Mouse (Mus musculus) lung, postnatal 36 days (tissue): ENCODE data around the gene Cntnap1.

Experiments
- DNase-seq: peaks from one replicate; pipeline ENCODE4 v3.0.0; 2022; ENCODE audit warnings: mixed read lengths

The Cntnap1 gene

DNA sequence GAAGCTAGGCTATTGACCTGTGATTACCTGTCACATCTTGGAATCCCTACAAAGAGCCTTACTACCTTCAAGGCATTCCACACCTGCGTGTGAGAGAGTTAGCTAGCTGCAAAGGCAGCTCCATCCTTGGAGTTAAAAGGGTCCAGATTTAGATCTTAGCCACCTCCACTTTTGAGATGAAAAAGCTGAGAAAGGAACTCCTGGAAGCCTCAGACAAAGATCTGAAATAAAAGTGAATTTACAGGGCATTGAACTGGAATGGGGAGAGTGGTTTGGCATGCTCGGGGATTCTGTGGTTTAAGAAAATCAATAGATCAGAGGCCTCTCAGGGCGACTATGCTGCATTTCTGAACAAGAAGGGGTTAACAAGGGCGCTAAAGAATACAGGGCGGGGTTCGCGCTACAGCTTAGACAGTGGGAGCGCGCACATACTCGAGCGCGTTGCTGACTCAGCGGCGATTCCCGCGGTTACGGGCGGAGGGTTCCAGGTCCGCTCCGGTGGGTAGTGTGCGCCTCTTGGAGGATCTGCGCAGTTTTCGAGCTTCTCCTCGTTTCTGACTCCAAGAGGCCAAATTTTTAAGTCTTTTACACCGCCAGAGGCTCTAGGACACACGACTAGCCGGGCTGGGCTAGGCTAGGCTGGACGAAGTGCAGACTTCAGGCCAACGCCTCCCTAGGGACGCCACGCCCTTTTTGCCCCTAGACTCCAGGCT is 1.6 kb downstream of the Cntnap1 start:
- DNase-seq = peak; percentile 84

DNA sequence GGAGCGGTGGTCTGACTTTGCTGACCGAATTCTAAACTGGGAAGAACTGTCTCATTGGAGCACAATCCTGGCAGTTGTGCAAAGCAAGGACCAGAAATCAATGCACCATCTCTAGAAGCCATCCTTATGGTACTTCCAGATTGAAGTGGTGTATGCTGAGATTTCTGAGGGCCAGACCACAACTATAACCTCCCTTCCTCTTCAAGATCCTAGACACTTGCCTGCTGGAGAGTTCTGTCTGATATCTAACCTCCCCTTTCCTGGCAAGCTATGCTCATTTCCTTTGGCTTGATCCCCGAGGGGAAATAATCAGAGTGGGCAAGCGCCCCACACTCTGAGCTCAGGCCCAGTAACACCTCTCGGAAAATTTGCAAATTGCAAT is 2.1 kb downstream of the Cntnap1 start:
- no peak for DNase-seq

DNA sequence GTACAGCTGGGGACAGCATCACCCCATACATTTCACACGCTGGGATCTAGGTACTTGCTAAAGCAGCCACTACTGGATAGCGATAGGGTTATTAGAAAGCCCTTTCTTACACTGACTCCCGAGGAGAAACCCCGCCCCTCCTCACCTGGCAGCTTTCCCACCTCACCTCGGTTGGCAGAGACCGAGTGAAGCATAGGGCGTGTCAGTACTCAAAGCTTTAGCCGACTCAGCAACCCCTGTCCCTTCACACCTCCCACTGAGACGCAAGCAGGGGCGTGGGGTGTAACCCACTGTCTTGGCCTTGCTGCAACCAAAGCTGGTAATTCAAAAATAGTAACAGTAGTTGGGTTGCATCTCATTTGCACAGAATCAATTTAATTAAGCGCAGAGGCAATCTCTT is 2.8 kb downstream of the Cntnap1 start:
- DNase-seq = peak; percentile 85

DNA sequence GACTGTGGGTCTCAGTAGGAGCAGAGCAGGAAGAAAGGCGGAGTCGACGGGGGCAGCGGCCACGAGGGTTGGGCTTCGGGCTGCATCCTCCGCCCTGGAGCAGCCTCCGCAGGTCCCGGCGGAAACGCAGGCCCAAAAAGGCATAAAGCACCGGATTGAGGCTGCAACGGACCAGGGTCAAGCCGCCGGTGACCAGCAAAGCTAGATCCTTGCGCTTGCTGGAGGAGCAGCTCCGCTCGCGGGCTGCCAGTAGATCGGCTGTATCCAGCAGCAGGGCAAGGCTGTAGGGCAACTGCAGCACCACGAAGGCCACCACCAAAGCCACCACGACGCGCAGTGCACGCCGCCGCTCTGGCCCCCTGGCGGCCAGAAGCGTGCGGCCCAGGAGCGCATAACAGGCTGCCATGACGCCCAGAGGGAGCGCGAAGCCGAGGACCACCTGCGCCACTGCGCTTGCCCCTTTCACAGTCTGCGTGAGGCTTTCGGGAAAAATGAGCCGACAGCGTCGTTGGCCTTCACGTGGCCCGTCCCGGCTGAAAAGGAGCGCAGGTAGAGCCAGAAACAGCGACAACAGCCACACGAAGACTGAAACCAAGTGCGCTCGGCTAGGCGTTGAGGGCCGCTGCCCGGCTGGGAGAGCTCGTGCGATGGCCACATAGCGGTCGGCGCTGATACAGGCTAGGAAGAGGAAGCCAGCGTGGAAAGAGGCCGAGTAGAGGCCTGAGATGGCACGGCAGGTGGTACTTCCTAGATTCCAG is 3.5 kb downstream of the Cntnap1 start:
- DNase-seq = peak; percentile 81

DNA sequence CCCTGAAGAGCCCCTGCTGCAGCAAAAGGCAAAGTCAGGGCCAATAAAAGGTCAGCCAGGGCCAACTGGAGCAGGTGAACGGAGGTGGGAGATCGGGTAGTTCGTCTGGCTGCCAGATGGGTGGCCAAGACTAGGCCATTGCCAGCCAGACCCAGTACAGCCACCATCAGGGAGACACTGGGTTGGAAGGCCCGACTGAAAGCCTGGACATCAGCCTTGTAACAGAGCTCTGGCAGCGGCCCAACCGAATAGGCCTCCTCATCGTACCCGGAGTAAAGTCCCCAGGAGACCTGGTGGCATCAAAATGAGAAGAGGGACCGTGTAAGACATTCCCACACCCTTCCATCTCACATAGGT is 4.0 kb downstream of the Cntnap1 start:
- DNase-seq = no peak

DNA sequence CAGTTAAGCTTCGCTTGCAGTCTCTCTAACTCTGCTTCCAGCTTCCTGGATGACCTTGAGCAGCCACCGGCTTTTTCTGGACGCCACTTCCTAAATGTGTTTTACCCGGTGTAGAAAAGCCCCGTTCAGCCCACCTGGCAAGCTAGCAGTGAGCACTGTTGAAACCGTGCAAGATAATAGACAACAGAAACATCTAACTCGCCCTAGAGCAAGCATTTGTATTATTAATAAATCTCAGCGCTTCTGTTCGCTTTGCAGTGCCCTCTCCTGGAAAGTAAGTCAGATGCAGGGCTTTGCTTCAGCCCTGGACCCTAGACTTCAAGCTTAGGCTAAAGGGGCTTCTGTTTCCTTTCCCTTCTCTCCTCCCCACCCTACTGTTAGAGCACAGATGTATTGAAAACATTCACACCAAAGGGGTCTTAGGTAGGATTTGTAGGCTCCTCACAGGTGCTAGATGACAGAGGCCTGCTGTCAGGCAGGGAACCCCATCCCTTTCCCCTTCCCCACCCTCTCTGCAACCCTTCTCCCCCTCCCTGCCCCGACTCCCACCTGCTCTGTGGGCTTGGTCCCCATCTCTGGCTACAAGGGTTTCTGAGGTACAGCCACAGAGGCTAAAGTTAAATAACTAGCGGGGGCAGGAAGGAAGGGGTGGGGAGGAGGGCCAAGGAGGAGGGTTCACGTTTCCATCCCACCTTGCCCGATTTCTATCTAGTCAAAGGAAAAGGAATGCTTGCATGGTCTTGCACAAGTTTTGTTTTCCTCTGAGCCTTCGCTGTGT is 4.7 kb downstream of the Cntnap1 start, which contains the start of gene Ccr10:
Gene Ccr10 (minus strand): TSS at position 593 of the 778 bp plus-strand sequence.
- DNase-seq = peak; percentile 30

DNA sequence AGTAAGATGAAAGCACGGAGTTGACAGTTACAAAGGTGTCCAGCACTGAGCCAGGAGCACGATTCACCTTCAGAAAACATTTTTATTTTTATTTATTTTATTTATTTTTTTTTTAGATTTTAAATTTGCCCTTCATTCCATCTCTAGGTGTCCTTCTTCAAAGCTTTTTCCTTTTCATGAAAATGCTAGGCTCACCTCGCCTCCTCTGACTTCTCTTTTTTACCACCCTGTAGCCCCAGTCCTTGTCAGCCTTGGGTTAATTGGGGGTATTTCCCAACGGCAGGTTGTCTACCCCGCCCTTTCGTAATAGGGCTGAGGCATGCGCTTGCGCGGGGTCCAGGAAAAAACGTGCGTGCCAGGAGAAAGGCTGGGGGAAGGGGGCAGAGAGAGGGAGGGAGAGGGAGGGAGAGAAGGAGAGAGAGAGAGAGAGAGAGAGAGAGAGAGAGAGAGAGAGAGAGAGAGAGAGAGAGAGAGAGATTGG is 5.4 kb downstream of the Cntnap1 start:
- no peak for DNase-seq

DNA sequence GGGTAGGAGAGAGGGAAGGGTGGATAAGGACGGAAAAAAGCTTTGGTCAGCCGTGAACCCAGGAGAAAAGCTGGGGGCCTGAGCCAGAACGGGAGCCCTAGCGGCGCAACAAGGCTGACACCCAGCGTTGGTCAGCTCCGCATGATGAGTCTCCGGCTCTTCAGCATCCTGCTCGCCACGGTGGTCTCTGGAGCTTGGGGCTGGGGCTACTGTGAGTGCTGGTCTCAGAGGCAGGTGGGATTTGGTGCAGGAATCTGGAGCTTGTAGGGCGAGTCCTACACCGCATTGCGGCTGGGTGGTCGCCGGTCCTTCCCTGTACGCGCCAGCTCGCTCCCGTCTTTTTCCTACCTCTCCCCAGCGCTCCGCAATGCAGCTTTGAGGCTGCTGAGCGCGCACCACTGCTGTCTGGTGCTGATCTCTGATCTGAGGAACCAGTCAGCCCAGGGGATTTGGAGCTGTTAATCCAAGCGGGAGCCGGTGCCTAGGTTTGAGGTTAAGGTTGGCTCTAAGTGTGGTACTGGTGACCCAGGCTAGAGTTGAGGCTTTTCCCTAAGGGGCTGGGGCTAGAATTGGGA is 5.9 kb downstream of the Cntnap1 start:
- DNase-seq = peak; percentile 32

DNA sequence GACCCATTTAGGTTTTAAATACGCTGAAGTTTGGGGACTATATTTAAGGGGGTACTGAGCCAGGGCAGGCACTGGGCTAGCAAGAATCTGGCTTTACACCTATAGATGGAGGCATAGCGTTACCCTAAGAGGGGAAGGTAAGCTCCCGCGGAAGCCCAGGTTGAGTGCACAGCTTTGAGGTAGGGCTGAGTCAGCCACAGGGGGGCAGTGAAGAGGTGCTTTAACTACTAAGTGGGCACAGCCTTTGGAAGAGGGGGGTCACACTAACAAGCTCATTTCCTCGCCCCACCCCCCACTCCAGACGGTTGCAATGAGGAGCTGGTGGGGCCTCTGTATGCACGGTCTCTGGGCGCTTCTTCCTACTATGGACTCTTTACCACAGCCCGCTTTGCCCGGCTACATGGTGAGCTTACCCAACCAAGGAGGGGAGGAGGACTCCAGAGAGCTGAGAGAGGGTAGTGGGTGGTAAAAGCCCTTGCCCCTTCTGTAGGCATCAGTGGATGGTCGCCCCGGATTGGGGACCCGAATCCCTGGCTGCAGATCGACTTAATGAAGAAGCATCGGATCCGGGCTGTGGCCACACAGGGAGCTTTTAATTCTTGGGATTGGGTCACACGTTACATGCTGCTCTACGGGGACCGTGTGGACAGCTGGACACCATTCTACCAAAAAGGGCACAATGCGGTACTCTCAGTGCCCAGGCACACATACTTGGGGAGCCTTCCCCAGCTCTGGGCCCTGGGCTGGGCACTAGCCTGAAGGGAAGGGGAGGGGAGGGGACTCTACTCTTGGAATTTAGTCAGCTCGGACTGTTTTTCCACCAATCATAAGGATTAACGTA is 6.8 kb downstream of the Cntnap1 start:
- peak; percentile 74 for DNase-seq

DNA sequence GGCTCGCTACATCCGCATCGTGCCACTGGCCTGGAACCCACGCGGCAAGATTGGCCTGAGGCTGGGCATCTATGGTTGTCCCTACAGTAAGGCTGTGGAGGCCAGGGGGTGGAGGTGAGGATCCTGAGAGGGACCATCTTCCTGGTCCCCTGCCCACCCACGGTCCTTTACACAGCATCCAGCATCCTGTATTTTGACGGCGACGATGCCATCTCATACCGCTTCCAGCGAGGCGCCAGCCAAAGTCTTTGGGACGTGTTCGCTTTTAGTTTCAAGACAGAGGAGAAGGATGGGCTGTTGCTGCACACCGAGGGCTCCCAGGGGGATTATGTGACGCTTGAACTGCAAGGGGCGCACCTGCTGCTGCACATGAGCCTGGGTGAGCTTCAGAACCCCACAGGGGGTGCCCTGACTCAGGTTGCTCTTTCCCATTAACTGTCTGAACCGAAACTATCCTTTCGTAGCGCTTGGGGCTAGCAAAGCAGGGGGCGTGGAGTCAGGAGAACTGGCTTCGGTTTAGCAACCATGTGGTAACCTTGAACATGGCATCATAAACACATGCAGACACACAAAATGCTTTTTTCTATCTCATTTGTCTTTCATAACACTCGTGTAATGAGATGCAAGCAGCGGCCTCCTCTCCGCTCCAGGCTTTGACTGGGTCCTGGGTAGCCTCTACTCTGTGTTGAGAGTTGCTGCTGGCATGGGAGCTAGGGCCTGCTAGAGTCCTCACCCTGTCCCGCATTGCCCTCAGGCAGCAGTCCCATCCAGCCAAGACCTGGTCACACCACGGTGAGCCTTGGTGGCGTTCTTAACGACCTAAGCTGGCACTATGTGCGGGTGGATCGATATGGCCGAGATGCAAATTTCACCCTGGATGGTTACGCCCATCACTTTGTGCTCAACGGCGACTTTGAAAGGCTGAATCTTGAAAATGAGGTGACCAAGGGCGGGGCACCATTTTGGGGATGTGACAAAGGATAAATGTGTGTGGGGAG is 8.0 kb downstream of the Cntnap1 start:
- no peak for DNase-seq

DNA sequence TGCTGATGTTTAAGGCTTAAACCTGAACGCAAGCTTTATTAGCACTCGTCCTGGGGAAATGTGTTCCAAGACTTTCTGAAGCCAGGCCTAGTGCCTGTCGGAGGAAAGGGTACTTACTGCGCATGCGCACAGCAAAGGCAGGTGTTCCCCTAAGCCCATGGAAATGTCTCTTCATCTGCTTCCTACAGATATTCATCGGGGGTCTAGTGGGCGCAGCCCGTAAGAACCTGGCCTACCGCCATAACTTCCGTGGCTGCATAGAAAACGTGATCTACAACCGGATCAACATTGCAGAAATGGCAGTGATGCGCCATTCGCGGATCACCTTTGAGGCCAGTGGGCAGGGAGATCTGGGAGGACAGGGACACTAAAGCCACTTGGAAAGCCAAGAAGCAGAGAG is 9.0 kb downstream of the Cntnap1 start:
- DNase-seq = no peak

DNA sequence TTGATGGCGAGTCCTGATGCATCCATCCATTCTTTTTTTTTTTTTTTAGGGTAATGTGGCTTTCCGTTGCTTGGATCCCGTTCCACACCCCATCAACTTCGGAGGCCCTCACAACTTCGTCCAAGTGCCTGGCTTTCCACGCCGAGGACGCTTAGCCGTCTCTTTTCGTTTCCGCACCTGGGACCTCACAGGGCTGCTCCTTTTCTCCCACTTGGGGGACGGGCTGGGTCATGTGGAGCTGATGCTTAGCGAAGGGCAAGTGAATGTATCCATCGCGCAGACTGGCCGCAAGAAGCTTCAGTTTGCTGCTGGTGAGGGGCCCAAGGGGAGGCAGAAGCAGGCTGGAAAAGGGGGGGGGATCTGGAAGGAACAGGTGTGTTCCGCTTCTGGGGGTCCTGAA is 9.9 kb downstream of the Cntnap1 start:
- DNase-seq = no peak

DNA sequence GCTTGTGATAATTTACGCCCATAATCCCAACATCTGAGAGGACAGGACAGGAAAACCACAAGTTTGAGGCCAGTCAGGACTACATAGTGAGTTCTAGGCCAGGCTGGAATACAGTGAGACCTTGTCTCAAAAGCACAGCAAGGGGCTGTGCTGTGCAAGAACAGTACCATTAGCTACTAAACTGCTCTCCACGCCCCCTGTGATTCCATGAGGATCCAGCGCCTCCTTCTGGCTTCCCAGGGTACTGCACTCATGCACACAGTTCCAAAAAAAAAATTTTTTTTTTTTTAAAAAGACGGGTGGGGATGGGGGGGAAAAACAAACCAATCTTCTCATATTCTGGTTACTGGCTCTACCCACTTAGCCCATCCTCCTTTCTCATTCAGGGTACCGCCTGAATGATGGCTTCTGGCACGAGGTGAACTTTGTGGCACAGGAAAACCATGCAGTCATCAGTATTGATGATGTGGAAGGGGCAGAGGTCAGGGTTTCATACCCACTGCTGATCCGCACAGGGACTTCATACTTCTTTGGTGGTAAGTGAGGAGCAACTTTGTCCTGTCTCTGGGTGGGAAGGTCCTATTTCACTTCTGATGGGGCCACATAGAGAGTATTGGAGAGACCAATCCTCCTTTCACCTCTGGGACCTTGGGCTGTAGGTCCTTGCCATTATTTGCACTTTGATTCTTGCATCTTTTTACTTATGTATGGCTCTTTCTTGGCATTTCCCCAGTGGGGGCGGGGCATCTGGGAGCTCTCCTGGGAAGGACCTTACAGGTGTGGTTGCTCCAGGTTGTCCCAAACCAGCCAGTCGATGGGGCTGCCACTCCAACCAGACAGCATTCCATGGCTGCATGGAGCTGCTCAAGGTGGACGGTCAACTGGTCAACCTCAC is 10.8 kb downstream of the Cntnap1 start:
- peak; percentile 86 for DNase-seq

DNA sequence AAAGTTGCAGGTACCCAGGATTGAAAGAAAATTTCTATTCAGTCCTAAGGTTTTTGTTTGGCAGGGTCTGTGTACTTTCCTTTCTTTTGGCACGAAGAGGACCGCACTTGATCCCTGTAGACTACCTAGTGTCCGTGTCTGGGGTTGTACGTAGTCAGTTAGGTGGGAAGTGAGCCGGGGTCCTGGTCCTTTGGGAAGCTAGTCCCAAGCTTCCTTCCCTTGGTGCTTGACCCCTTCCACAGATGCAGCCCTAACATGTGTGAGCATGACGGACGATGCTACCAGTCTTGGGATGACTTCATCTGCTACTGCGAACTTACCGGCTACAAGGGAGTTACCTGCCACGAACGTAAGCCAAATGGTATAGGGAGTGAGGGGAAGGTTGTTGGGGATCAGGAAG is 11.6 kb downstream of the Cntnap1 start:
- no peak for DNase-seq

DNA sequence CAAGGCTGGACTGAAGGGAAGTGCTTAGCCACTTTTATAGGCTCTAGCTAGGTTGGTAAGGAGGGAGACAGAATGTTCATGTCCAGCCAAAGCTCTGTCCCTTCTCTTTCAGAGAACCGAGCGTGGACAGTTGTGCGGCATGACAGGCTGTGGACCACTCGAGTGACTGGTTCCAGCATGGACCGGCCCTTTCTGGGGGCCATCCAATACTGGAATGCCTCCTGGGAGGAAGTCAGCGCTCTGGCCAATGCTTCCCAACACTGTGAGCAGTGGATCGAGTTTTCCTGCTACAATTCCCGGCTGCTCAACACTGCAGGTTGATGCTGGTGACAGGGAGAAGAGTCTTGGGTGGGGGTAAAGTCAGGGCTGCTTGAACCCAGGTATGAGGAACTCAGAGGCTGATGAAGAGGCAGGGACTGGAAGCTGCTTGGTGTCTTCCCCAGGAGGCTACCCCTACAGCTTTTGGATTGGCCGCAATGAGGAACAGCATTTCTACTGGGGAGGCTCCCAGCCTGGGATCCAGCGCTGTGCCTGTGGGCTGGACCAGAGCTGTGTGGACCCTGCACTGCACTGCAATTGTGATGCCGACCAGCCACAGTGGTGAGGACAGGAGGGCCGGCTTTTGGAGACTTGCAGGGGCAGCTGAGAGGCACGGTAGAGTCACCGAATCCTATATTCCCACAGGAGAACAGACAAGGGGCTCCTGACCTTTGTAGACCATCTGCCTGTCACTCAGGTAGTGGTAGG is 12.6 kb downstream of the Cntnap1 start:
- no peak for DNase-seq

DNA sequence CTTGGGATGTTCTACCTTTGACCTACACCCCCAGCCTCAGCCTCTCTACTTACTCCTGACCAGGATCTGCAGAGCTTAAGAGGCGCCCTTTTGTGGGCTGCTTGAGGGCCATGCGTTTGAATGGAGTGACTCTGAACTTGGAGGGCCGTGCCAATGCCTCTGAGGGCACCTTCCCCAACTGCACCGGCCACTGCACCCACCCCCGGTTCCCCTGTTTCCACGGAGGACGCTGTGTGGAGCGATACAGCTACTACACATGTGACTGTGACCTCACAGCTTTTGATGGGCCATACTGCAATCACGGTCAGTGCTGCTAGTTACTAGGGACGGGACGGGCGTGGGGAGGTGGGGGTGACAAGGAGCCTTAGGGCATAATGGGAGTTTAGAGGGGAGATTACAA is 14.7 kb downstream of the Cntnap1 start:
- no peak for DNase-seq

DNA sequence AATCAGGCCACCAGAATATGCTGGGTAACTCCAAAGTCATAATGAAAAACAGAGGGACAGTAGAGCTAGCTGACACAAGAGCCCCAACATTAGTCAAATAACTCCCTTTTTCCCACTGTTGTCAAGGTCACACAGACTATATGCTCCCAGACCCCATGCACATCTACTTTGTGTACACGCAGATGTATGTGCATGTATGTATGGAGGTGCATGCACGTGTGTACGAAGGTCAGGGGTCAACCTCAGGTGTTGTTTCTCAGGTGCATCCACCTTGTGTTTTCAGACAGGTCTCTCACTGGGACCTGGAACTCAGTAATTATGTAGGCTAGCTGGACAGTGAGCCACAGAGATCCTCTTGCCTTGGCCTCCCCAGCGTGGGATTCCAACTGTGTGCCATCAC is 15.1 kb downstream of the Cntnap1 start:
- DNase-seq = no peak

DNA sequence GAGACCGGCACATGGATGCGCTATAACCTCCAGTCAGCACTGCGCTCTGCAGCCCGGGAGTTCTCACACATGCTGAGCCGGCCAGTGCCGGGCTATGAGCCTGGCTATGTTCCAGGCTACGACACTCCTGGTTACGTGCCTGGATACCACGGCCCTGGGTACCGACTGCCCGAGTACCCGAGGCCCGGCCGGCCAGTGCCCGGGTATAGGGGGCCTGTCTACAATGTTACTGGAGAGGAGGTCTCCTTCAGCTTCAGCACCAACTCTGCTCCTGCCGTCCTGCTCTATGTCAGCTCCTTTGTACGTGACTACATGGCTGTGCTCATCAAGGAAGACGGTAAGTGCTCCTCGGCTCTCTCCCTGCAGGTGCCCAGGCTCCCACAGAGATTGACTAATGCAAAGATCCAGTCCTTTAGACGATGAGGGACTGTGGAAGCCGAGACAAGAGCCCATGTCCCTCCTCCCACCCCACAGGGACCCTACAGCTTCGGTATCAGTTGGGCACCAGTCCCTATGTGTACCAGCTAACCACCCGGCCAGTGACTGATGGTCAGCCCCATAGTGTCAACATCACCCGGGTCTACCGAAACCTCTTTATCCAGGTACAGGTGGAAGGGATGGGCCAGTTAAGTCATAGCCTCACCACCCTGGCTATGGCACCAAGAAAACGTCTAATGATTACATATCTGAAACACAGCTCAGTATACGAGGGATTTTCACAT is 16.4 kb downstream of the Cntnap1 start:
- no peak for DNase-seq
